Mouse (Mus musculus) kidney, adult 11 months (tissue): ENCODE measurements at regions not wholly inside any gene's neighbourhood (a gene's known extent, or its start where the extent isn't known, plus 50 kb on each side); places are given as distances from the start of the nearest gene placed in this dataset.

Source experiments
- DNase-seq: peaks from one replicate; pipeline ENCODE4 v3.0.0; 2022

GRCm38 (mm10) chr17:89297277-89298002 lies 97.0 kb upstream of the Fshr start:
- DNase-seq: peak; percentile 3

DNA sequence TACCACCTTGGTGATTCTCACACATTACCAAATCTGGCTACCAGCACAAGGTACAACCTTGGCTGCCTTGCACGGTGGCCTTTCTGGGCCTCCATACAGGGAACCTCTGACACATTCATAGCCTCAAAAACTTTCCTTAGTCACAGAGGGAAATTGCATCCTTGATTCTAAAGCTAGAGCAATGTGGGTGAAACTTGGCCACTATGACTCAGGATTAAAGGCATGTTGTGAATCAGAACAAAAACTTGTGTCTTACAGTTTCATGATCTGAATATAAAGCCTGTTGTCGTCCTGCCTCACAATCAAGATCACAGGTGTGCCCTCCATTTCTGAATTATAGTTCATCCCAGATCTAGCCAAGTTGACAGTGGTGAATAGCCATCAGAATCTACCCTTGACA lies 80.8 kb upstream of the Fshr start:
- no peak for DNase-seq

GRCm38 (mm10) chr17:89272141-89272540 lies 71.7 kb upstream of the Fshr start:
- no peak for DNase-seq

DNA sequence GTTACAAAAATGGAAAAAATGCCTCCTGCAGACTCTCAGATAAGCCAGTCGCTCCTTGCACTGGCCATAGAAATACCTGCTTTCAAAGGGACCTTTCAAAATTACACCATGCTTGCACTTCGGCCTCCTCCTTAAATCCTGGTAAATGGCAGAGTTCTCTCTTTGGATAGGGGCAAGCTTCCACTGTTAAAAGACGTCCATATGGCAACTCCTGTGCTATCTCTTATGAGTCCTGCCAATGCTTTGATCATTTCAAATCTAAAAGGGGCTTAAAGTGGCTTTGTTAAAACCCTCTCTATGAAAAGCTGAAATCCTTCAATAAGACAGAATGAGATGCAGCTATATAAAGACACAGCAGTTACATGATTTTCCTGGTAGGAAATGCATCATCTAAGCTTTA lies 55.2 kb upstream of the Fshr start:
- DNase-seq: no peak

GRCm38 (mm10) chr17:89250811-89251210 lies 50.3 kb upstream of the Fshr start:
- DNase-seq: no peak
